12 mouse cellular contexts compared by ENCODE assay signal in genomic region chr5:125053661-125054060, GRCm38 (mm10). TPM values are rescaled to one million over a fixed set of nuclear protein-coding genes. Genes with fewer than 3 reads are reported as not detected.
A peak's percentile ranks its signal among the peaks of the same experiment; 100 is the strongest.
DNase-seq lines count a peak whose midpoint lies in the region; ATAC-seq lines count a peak whose summit lies in the region.
"Had no signal": no experiment of that assay in that cellular context is flagged by ENCODE, and none has a peak within 500 bp of the region (broad histone marks: within the 10 kb centered on the region; RNA-seq: fewer than 3 reads in every experiment).

No protein-coding gene starts in this region.

- H3K9ac ChIP-seq in forebrain, embryonic 11.5 days (ENCODE audit: low read length), result no peak overlapping the region
- H3K9ac ChIP-seq in hindbrain, embryonic 13.5 days, result peak overlapping the region; percentile 19; the same call in 1 of the 2 replicates
- H3K9ac ChIP-seq in hindbrain, embryonic 16.5 days (ENCODE audit: low read depth, low read length), result no peak overlapping the region
- H3K9ac ChIP-seq in liver, embryonic 12.5 days, result peak overlapping the region; percentile 61
- H3K9ac ChIP-seq: intestine, embryonic 15.5 days; neural tube, embryonic 12.5 days had no signal

- DNase-seq in forebrain, embryonic 10.5 days (ENCODE audit: extremely low spot score, low spot score), result no peak
- DNase-seq in forebrain, embryonic 11.5 days (ENCODE audit: low spot score), result no peak
- DNase-seq in adrenal gland, postnatal 25 days, result no peak
- DNase-seq in urinary bladder, postnatal 10 days (ENCODE audit: low spot score), result no peak

- WGBS in forebrain, embryonic 10.5 days, result 75% methylated on average over 7 of the region's 7 CpGs
- WGBS in forebrain, embryonic 11.5 days, result 66% methylated on average over 7 of the region's 7 CpGs
- WGBS in hindbrain, embryonic 13.5 days, result 80% methylated on average over 7 of the region's 7 CpGs
- WGBS in hindbrain, embryonic 16.5 days, result 81% methylated on average over 7 of the region's 7 CpGs
- WGBS in liver, embryonic 12.5 days (ENCODE audit: insufficient replicate concordance), result 33% methylated on average over 7 of the region's 7 CpGs

- H3K4me1 ChIP-seq in forebrain, embryonic 10.5 days, result peaks cover 73% of the 10 kb centered on the region
- H3K4me1 ChIP-seq in forebrain, embryonic 11.5 days (replicated peaks; ENCODE audit: control insufficient read depth, insufficient read depth, low read length), result peaks cover 31% of the 10 kb centered on the region
- H3K4me1 ChIP-seq in hindbrain, embryonic 13.5 days (replicated peaks), result peaks cover 57% of the 10 kb centered on the region
- peaks cover 30% of the 10 kb centered on the region for H3K4me1 ChIP-seq in hindbrain, embryonic 16.5 days (ENCODE audit: control insufficient read depth, insufficient read depth, low read depth, low read length)
- H3K4me1 ChIP-seq in brown adipose tissue, adult 24 weeks (ENCODE audit: control insufficient read depth, insufficient read depth, insufficient read length, low read length), result peaks cover 34% of the 10 kb centered on the region
- peaks cover 100% of the 10 kb centered on the region for H3K4me1 ChIP-seq in liver, embryonic 12.5 days

- no peak overlapping the region for H3K4me3 ChIP-seq in forebrain, embryonic 10.5 days
- H3K4me3 ChIP-seq in forebrain, embryonic 11.5 days (ENCODE audit: low read depth, low read length), result no peak overlapping the region
- no peak overlapping the region for H3K4me3 ChIP-seq in hindbrain, embryonic 13.5 days
- no peak overlapping the region for H3K4me3 ChIP-seq in hindbrain, embryonic 16.5 days (ENCODE audit: low read length)
- no peak overlapping the region for H3K4me3 ChIP-seq in brown adipose tissue, adult 24 weeks (ENCODE audit: insufficient read depth, low read depth, low read length)
- peak overlapping the region; percentile 10 for H3K4me3 ChIP-seq in liver, embryonic 12.5 days
- H3K4me3 ChIP-seq: intestine, embryonic 15.5 days; neural tube, embryonic 12.5 days had no signal

- H3K36me3 ChIP-seq in forebrain, embryonic 10.5 days (replicated peaks), result peaks cover 67% of the 10 kb centered on the region
- H3K36me3 ChIP-seq in forebrain, embryonic 11.5 days (ENCODE audit: control insufficient read depth, insufficient read depth, low read length), result peaks cover 4% of the 10 kb centered on the region
- peaks cover 50% of the 10 kb centered on the region for H3K36me3 ChIP-seq in hindbrain, embryonic 13.5 days
- H3K36me3 ChIP-seq in hindbrain, embryonic 16.5 days (ENCODE audit: control insufficient read depth, insufficient read depth, low read length), result peaks cover 8% of the 10 kb centered on the region
- peaks cover 52% of the 10 kb centered on the region for H3K36me3 ChIP-seq in liver, embryonic 12.5 days
- H3K36me3 ChIP-seq: G1E had no signal

- no peaks in the 10 kb centered on the region for H3K9me3 ChIP-seq in forebrain, embryonic 10.5 days
- H3K9me3 ChIP-seq in forebrain, embryonic 11.5 days (ENCODE audit: control insufficient read depth, low read length), result no peaks in the 10 kb centered on the region
- no peaks in the 10 kb centered on the region for H3K9me3 ChIP-seq in hindbrain, embryonic 13.5 days
- no peaks in the 10 kb centered on the region for H3K9me3 ChIP-seq in hindbrain, embryonic 16.5 days (ENCODE audit: control insufficient read depth, low read length)
- H3K9me3 ChIP-seq in liver, embryonic 12.5 days (replicated peaks), result no peaks in the 10 kb centered on the region
- H3K9me3 ChIP-seq: intestine, embryonic 15.5 days; neural tube, embryonic 12.5 days had no signal

- ATAC-seq in forebrain, embryonic 11.5 days (replicated peaks; ENCODE audit: low FRiP score), result no peak
- no peak for ATAC-seq in hindbrain, embryonic 13.5 days (ENCODE audit: low FRiP score)
- ATAC-seq in hindbrain, embryonic 16.5 days, result no peak
- peak; percentile 74 for ATAC-seq in liver, embryonic 12.5 days
- ATAC-seq: forebrain, embryonic 16.5 days; intestine, embryonic 15.5 days had no signal

- H3K4me2 ChIP-seq in forebrain, embryonic 11.5 days (ENCODE audit: low read depth, low read length, severe bottlenecking), result no peak overlapping the region
- H3K4me2 ChIP-seq in hindbrain, embryonic 13.5 days, result no peak overlapping the region
- H3K4me2 ChIP-seq in hindbrain, embryonic 16.5 days (ENCODE audit: low read length), result no peak overlapping the region
- H3K4me2 ChIP-seq in liver, embryonic 12.5 days, result peak overlapping the region; percentile 63
- H3K4me2 ChIP-seq: intestine, embryonic 15.5 days; neural tube, embryonic 12.5 days had no signal

- H3K27ac ChIP-seq in forebrain, embryonic 10.5 days, result peak overlapping the region; percentile 67
- H3K27ac ChIP-seq in forebrain, embryonic 11.5 days (ENCODE audit: low read depth, low read length), result no peak overlapping the region
- no peak overlapping the region; the same call in 1 of the 2 replicates for H3K27ac ChIP-seq in hindbrain, embryonic 13.5 days
- H3K27ac ChIP-seq in hindbrain, embryonic 16.5 days (ENCODE audit: low read depth, low read length), result no peak overlapping the region
- H3K27ac ChIP-seq in brown adipose tissue, adult 24 weeks (replicated peaks; ENCODE audit: low read depth, low read length), result 0 out of 2 replicates have a peak overlapping the region, but pooled peaks have one; percentile 3
- peak overlapping the region; percentile 85 for H3K27ac ChIP-seq in liver, embryonic 12.5 days
- H3K27ac ChIP-seq: intestine, embryonic 15.5 days; neural tube, embryonic 12.5 days had no signal

- peaks cover 17% of the 10 kb centered on the region for H3K27me3 ChIP-seq in forebrain, embryonic 10.5 days (ENCODE audit: poor library complexity, severe bottlenecking)
- H3K27me3 ChIP-seq in forebrain, embryonic 11.5 days (ENCODE audit: control insufficient read depth, insufficient read depth, low read length), result no peaks in the 10 kb centered on the region
- no peaks in the 10 kb centered on the region for H3K27me3 ChIP-seq in hindbrain, embryonic 13.5 days
- H3K27me3 ChIP-seq in hindbrain, embryonic 16.5 days (replicated peaks; ENCODE audit: control insufficient read depth, insufficient read depth, low read length), result no peaks in the 10 kb centered on the region
- H3K27me3 ChIP-seq in liver, embryonic 12.5 days (replicated peaks), result peaks cover 25% of the 10 kb centered on the region
- H3K27me3 ChIP-seq: intestine, embryonic 15.5 days; neural tube, embryonic 12.5 days had no signal

RNA-seq across cellular contexts. Expression of gene Rflna, which starts 50.6 kb away (rescaled TPM):
- polyA plus RNA-seq in forebrain, embryonic 10.5 days (2016; fragmentation: Nextera tagmentation; extraction: Ambion mirVana), result 3.4 and 4.3 TPM in 2 replicates
- 4.5 and 6.0 TPM in 2 replicates for polyA plus RNA-seq in forebrain, embryonic 11.5 days (2014; fragmentation: Nextera tagmentation; extraction: Ambion mirVana)
- polyA plus RNA-seq in hindbrain, embryonic 13.5 days (2015; fragmentation: Nextera tagmentation; extraction: Ambion mirVana), result 5.9 and 8.3 TPM in 2 replicates
- 6.8 and 6.9 TPM in 2 replicates for polyA plus RNA-seq in hindbrain, embryonic 16.5 days (2015; fragmentation: Nextera tagmentation; extraction: Ambion mirVana)
- not detected in 2 replicates for polyA plus RNA-seq in brown adipose tissue, adult 24 weeks (2012; ENCODE audit: insufficient read depth, insufficient read length, missing spikeins)
- 0.45 and 0.69 TPM in 2 replicates for polyA plus RNA-seq in liver, embryonic 12.5 days (2016; fragmentation: Nextera tagmentation; extraction: Ambion mirVana)
- total RNA-seq in adrenal gland, postnatal 25 days (2021), result 3.9 and 4.3 TPM in 2 replicates
- total RNA-seq: G1E had no signal
- polyA plus RNA-seq: G1E had no signal

Comparison
In these comparisons a context has a peak if more than half of its experiments do, and no peak if none do; other contexts are left out.
1. H3K27ac ChIP-seq: peak in forebrain, embryonic 10.5 days (single experiment), brown adipose tissue, adult 24 weeks (single experiment) and liver, embryonic 12.5 days (single experiment); none in forebrain, embryonic 11.5 days (single experiment), hindbrain, embryonic 13.5 days (single experiment) and hindbrain, embryonic 16.5 days (single experiment).
2. H3K9ac ChIP-seq: peak in hindbrain, embryonic 13.5 days (single experiment) and liver, embryonic 12.5 days (single experiment); none in forebrain, embryonic 11.5 days (single experiment) and hindbrain, embryonic 16.5 days (single experiment).